Mouse (Mus musculus) heart, adult 2 months (tissue): ENCODE measurements around the gene Stk38.

Experiments
- CTCF ChIP-seq: fragments of 200-600 bp; IDR thresholded peaks from 2 replicates; pipeline ENCODE4 v1.8.1; 2022; ENCODE audit warnings: antibody characterized with exemption, mild to moderate bottlenecking, moderate library complexity
- EP300 ChIP-seq: fragments of 200-500 bp; IDR thresholded peaks from 2 replicates; pipeline ENCODE4 v1.6.1; 2011; ENCODE audit warnings: low read depth, low read length, control low read depth; ENCODE audit not compliant: insufficient read depth
- POLR2A ChIP-seq: fragments of 200-500 bp; IDR thresholded peaks from 2 replicates; pipeline ENCODE4 v1.6.1; 2011; ENCODE audit warnings: mild to moderate bottlenecking, low read depth, low read length, control low read depth; ENCODE audit not compliant: insufficient read depth

- TF ChIP-seq CTCF = no peak
- TF ChIP-seq POLR2A = no peak
- TF ChIP-seq EP300 = no peak
Measured at GRCm38 (mm10) chr17:28991286-28991685, 16.5 kb downstream of the Stk38 start.
